Mouse (Mus musculus) intestine, postnatal 0 days (tissue): ENCODE measurements around the gene Tmprss3. TPM values are rescaled to one million over a fixed set of nuclear protein-coding genes. Genes with fewer than 3 reads are reported as not detected.

ENCODE experiments used
- ATAC-seq: fragments of 200-750 bp; cut with Nextera tagmentation; 2 replicates; pipeline ENCODE4 v1.8.0; 2017; ENCODE audit warnings: mild to moderate bottlenecking, moderate TSS enrichment, moderate library complexity
- H3K27ac ChIP-seq: fragments of 300-500 bp; sonication (generic); 2 replicates; pipeline ENCODE4 v1.5.1; 2014; ENCODE audit warnings: mild to moderate bottlenecking, low read depth, low read length, moderate library complexity
- H3K27me3 ChIP-seq: fragments of 300-500 bp; sonication (generic); replicated peaks from 2 replicates; pipeline ENCODE4 v1.6.1; 2014; ENCODE audit warnings: low read length, mixed read lengths; ENCODE audit not compliant: control insufficient read depth, insufficient read depth
- H3K36me3 ChIP-seq: fragments of 300-500 bp; sonication (generic); 2 replicates; pipeline ENCODE4 v1.6.1; 2014; ENCODE audit warnings: mild to moderate bottlenecking, moderate library complexity; ENCODE audit not compliant: control insufficient read depth, insufficient read depth
- H3K4me1 ChIP-seq: fragments of 300-500 bp; sonication (generic); replicated peaks from 2 replicates; pipeline ENCODE4 v1.6.1; 2014; ENCODE audit warnings: antibody characterized with exemption, low read length, mixed read lengths; ENCODE audit not compliant: control insufficient read depth, insufficient read depth
- H3K4me2 ChIP-seq: fragments of 300-500 bp; sonication (generic); replicated peaks from 2 replicates; pipeline ENCODE4 v1.6.1; 2014; ENCODE audit warnings: low read depth, mild to moderate bottlenecking, moderate library complexity
- H3K4me3 ChIP-seq: fragments of 300-500 bp; sonication (generic); 2 replicates; pipeline ENCODE4 v1.5.1; 2014; ENCODE audit warnings: low read depth, low read length
- H3K9ac ChIP-seq: fragments of 300-500 bp; sonication (generic); 2 replicates; pipeline ENCODE4 v1.6.1; 2014; ENCODE audit warnings: mild to moderate bottlenecking, low read depth, low read length
- H3K9me3 ChIP-seq: fragments of 300-500 bp; sonication (generic); 2 replicates; pipeline ENCODE4 v1.6.1; 2016; ENCODE audit warnings: mixed run types; ENCODE audit not compliant: control insufficient read depth
- CTCF ChIP-seq: sonication (generic); IDR thresholded peaks from 2 replicates; pipeline ENCODE4 v1.5.1; 2016; ENCODE audit warnings: low read depth, mild to moderate bottlenecking, control low read depth, antibody characterized with exemption, moderate library complexity
- WGBS: fragments of 180-500 bp; shearing (Covaris S2); extraction: QIAGEN DNeasy Blood & Tissue Kit; methylation state at CpG from one replicate; pipeline ENCODE4 v1.1.7; 2014; 5-methylcytosine and 5-hydroxymethylcytosine counted together
- polyA plus RNA-seq: library from polyadenylated mRNA; unstranded; fragments of >200 nt; fragmentation: Nextera tagmentation; extraction: Ambion mirVana; gene quantifications from 2 replicates; pipeline ENCODE4 v1.2.1, GENCODE M21; 2015

Tmprss3 gene
- polyA plus RNA-seq, 1 experiment from 2014 or later, result 0.04 TPM

DNA sequence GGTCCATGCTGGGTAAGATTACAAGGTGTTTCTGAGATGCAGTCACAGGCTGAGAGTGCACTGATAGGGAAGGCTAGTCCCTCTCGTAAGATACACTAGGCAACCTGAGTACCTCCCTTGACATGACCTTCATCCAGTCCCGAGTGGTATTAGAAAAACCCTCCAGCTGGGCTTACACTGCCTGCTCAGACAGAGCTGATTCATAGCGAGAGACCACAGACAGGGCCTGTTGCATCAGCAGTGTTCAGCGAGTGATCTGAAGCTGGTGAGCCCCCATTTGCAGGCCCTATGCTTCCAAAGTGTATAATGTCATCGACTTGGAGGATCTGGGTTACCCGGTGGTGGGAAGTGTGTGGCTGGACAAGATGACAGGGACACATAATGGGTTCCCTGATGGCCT is 33.6 kb downstream of the Tmprss3 start, which contains the start of gene Tff1:
Gene Tff1, minus strand, starts transcription at position 151 of the 400 bp plus-strand sequence.
- Histone ChIP-seq H3K27me3 (no peaks in the 10 kb centered on the region), H3K4me2 (no peak within 1 kb of the TSS), H3K36me3 (no peaks in the 10 kb centered on the region), H3K9me3 (no peaks in the 10 kb centered on the region), H3K4me1 (no peaks in the 10 kb centered on the region), H3K27ac (no peak within 1 kb of the TSS), H3K9ac (no peak within 1 kb of the TSS), H3K4me3 (no peak within 1 kb of the TSS)
- WGBS, result 76% methylated on average over 6 of the region's 6 CpGs
- no peak for TF ChIP-seq CTCF
- ATAC-seq, result no peak

DNA sequence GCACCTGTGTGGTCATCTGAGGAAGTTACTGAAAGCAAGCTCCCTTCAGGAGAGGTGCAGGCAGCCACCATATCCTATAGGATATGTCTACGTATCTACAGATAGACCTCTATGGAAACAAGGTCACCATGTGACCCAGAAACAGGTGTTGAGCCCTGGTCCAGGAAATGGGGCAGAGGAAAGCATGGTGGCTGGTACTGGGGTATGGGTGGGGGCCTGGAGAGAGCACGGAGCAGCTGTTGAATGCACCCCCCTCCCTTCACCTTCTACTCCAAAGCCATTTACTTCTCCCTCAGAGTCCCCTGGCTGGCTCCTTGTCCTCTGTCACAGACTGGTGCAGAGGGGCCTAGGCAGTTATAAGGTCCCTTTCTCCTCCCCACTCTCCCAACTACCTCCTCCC is 35.0 kb downstream of the Tmprss3 start:
- Histone ChIP-seq H3K4me1 (no peaks in the 10 kb centered on the region), H3K4me3 (no peak overlapping the region), H3K4me2 (no peak overlapping the region), H3K27me3 (no peaks in the 10 kb centered on the region), H3K27ac (no peak overlapping the region), H3K9ac (no peak overlapping the region), H3K9me3 (no peaks in the 10 kb centered on the region), H3K36me3 (no peaks in the 10 kb centered on the region)
- ATAC-seq, result no peak
- no peak for TF ChIP-seq CTCF
- 62% methylated on average over 2 of the region's 2 CpGs for WGBS

DNA sequence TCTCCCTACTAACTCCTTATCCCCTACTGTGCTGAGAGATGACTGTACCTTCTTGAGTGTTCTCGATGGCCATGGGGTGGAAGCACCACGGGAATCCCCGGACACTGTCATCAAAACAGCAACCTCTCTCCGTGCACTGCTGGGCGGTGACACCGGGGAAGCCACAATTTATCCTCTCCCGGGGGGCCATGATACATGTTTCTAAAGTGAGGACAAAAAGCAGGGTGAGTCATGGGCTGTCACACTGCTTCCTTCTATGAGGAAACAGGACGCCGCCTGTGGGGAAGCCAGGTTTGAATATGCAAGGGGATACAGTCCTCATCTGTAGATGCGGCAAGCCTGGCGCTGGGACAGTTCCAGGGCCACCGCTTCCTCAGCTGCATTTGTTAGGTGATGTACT is 36.2 kb downstream of the Tmprss3 start:
- H3K4me1 ChIP-seq, result no peaks in the 10 kb centered on the region
- no peak for TF ChIP-seq CTCF
- no peaks in the 10 kb centered on the region for H3K9me3 ChIP-seq
- no peak for ATAC-seq
- WGBS, result 77% methylated on average over 12 of the region's 12 CpGs
- no peaks in the 10 kb centered on the region for H3K27me3 ChIP-seq
- no peak overlapping the region for H3K4me2 ChIP-seq
- no peak overlapping the region for H3K27ac ChIP-seq
- no peak overlapping the region for H3K4me3 ChIP-seq
- no peaks in the 10 kb centered on the region for H3K36me3 ChIP-seq
- H3K9ac ChIP-seq, result no peak overlapping the region

DNA sequence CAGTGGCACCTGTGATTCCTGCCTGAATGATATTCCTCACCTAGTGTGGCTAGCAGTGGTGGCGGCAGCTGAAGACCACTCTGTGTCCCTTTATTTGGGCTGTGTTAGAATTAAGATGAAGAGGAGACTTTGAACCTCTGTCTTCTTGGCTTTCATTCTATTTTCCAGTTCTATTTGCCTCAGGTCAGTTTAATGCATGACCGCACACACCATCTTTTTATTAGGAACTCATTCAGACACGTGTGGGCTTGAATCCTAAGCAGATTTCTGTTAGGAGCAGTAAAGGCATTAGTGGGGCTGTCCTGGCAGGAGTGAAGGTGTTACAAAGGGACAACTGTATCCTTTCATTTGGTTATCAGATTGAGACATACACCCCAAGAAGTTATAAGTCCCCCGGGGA is 38.5 kb downstream of the Tmprss3 start:
- H3K4me3 ChIP-seq, result no peak overlapping the region
- H3K27ac ChIP-seq, result no peak overlapping the region
- H3K36me3 ChIP-seq, result no peaks in the 10 kb centered on the region
- H3K27me3 ChIP-seq, result no peaks in the 10 kb centered on the region
- no peak for ATAC-seq
- H3K9ac ChIP-seq, result no peak overlapping the region
- no peaks in the 10 kb centered on the region for H3K4me1 ChIP-seq
- no peak for TF ChIP-seq CTCF
- 88% methylated on average over 4 of the region's 4 CpGs for WGBS
- no peaks in the 10 kb centered on the region for H3K9me3 ChIP-seq
- no peak overlapping the region for H3K4me2 ChIP-seq

DNA sequence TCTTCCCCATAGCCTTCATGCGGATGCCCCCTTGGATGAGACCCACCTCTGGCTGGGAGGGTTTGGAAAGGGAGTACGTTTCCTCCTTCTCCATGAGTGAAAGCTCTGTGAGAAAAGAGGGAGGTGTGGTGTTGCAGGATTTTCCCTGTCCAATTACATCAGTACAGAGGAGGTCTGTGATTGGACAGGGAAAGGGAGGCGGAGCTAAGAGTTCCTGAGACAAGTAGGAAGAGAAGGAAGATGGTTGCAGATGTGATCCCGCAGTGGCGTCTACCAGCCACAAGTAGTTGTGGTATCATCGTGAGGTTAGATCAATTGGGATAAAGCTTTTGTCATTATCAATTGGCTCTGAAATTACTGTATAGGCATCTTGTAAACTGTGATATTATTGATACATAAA is 40.9 kb downstream of the Tmprss3 start:
- Histone ChIP-seq H3K27ac (no peak overlapping the region), H3K4me3 (no peak overlapping the region), H3K4me1 (no peaks in the 10 kb centered on the region), H3K9me3 (no peaks in the 10 kb centered on the region), H3K36me3 (no peaks in the 10 kb centered on the region), H3K4me2 (no peak overlapping the region), H3K27me3 (no peaks in the 10 kb centered on the region), H3K9ac (no peak overlapping the region)
- WGBS, result 76% methylated on average over 6 of the region's 6 CpGs
- no peak for TF ChIP-seq CTCF
- ATAC-seq, result no peak

DNA sequence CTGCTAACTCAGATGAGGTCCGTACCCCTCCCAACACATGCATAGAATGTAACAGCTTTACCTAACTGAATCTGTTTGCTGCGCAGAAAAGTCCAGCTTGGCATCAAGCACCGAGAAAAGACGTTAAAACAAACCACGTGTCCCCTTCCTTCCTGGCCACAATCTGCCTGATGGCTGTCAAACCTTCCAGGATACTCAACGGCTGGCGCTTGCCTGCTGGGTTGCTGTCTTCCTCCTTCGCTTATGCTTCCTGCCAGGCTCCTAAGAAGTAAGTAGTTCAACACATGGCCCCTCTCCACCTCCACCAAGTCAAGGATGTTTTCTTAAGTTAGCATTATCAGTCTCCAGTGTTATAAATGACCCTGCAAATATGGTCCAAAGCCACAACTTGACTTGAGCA is 45.0 kb downstream of the Tmprss3 start:
- Histone ChIP-seq H3K9ac (no peak overlapping the region), H3K4me2 (no peak overlapping the region), H3K4me3 (no peak overlapping the region), H3K27me3 (no peaks in the 10 kb centered on the region), H3K36me3 (no peaks in the 10 kb centered on the region), H3K4me1 (no peaks in the 10 kb centered on the region), H3K27ac (no peak overlapping the region), H3K9me3 (no peaks in the 10 kb centered on the region)
- WGBS, result 60% methylated on average over 8 of the region's 8 CpGs
- no peak for TF ChIP-seq CTCF
- no peak for ATAC-seq

DNA sequence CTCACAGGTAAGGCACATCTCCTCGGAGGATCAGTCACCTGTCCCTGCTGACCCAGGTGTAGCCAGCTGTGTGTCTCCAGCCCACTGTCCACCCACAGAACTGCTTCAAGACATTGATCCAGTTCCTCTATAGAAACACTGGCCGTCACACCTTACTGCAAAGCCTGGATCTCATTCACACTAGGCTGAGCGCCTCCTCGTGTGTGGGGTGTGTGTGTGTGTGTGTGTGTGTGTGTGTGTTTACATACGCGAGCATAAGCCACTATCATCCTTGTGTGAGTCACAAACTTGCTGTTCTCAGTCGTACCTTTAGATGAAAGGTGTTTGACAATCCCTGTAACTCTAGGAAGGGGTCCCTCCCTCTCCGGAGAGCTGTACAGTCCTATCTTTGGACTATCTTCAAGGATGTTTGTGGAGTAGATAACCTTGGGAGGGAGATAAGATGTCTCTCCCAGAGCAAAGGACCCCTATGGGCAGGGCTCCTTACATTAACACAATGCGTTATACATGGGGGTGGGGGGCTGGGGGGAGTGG is 45.7 kb downstream of the Tmprss3 start:
- ATAC-seq, result no peak
- Histone ChIP-seq H3K36me3 (no peaks in the 10 kb centered on the region), H3K27ac (no peak overlapping the region), H3K9me3 (no peaks in the 10 kb centered on the region), H3K27me3 (no peaks in the 10 kb centered on the region), H3K4me2 (no peak overlapping the region), H3K9ac (no peak overlapping the region), H3K4me1 (no peaks in the 10 kb centered on the region), H3K4me3 (no peak overlapping the region)
- TF ChIP-seq CTCF, result no peak
- WGBS, result 45% methylated on average over 9 of the region's 9 CpGs
